Mouse (Mus musculus): Measurements from ENCODE around the gene Dmgdh.

Dmgdh gene

DNA sequence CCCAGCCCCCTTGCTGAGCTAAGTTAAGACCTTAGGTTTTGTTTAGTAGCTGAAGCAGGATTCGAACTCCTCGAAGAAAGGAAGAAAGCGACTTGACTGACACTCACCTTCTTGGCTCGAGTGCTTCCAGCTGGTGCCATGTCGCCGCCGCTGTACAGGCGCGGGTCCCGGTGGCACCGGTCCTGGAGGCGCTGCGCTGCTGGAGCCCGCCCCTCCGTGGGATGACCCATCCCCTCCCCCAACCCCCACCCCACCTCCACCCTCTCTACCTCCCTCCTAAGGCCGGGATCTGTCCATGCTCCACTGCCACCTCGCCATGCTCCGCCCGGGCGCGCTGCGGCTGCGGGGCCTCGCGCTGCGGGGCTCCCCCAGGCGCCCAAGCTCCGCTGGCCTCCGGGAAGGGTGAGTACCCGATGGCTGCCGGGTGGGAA lies at the start of gene Dmgdh, which contains the start of gene Bhmt2:
Gene Dmgdh (plus strand): TSS at position 303 of the 431 bp plus-strand sequence.
Gene Bhmt2 (minus strand): TSS at position 172 of the 431 bp plus-strand sequence.
- DNase-seq (ENCODE audit: low spot score in 2 of 2): no peak

DNA sequence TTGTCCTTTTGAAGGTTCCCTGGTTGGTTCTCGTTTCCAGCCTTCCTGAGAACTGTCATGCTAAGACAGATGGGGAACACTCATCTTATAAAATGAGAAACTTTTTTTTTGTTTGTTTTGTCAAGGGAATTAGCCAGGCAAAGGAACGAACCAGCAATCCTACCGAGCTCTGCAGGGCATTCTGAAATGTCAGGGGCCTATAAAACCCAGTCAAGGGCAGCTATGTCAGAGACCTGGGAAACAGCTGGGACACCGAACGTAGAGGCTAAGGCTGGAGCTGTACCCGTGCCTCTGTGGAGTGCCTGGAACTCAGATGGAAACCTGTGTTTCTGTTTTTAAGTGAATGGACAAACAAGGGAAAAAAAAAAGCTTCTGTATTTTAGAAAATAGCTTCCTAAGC lies 45.4 kb upstream of the Dmgdh start:
- no peak for DNase-seq (ENCODE audit: low spot score in 2 of 2)

DNA sequence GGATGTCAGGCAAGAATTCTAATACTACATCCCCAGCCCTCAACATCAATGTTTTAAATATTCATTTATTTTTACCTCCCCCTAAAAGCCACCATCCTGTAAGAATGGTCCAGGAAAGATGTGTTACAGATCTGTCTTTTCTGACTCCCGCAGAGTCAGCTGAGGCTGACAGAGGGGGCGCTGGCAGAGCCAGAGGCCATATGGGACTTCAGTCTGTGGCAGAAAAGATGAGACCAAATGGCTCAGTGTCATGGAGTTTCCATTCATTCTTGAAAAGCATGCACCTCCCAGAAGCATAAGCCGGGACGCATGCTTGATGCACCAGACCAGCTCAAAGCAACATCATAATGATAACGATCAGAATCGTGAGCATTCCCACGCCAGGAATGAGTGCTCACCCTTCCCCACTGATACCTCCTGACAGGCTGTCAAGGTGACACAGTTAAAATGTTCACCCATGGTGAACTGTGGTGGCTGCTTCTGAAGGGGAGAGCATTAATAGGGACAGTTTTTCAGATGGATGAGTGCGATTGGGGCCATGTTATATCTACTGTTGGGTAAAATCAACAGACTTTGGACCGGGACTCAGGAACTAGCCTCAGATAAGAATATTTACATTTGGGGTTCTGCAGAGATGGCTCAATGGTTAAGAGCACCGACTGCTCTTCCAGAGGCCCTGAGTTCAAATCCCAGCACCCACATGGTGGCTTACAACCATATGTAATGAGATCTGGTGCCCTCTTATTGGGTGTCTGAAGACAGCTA lies 43.1 kb upstream of the Dmgdh start:
- DNase-seq (ENCODE audit: low spot score in 2 of 2): no peak

DNA sequence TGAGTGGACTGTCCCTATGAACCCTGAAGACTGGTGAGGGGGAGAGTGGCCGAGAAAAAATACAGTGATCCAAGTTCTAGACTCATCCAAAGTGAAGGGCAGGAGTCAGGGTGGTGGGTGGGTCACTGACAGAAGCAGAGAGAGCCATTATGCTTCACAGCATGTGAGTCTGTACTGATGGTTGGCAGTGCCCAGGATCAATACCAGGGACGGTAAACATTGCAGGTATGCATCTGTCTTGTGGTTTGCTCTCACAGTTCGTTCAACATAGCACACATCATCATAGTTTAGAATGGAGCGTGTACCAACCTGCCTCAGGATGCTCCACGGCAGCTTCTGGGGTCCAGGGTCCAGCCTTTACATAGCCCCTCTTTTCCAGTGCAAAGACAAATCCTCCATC lies 41.3 kb upstream of the Dmgdh start:
- DNase-seq (ENCODE audit: low spot score in 2 of 2): no peak

DNA sequence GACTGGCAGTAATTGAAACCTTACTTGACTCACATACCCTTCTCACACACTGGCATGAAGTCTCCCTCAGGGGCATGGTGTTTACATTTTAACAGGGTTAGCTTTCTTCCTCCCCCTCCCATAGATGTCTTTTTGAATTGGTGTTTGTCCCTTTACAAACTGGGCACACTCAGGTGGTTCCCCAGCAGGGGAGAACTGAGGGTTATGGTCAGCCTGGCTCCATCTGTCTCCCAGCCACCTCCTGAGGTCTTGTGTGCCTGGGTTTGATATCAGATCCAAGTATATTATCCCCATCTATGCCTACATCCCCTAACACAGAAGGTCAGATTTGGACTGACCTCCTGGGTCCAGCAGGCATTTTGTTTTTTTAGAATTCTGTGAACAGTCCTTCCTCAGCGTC lies 37.7 kb upstream of the Dmgdh start:
- DNase-seq (ENCODE audit: low spot score in 2 of 2): no peak

DNA sequence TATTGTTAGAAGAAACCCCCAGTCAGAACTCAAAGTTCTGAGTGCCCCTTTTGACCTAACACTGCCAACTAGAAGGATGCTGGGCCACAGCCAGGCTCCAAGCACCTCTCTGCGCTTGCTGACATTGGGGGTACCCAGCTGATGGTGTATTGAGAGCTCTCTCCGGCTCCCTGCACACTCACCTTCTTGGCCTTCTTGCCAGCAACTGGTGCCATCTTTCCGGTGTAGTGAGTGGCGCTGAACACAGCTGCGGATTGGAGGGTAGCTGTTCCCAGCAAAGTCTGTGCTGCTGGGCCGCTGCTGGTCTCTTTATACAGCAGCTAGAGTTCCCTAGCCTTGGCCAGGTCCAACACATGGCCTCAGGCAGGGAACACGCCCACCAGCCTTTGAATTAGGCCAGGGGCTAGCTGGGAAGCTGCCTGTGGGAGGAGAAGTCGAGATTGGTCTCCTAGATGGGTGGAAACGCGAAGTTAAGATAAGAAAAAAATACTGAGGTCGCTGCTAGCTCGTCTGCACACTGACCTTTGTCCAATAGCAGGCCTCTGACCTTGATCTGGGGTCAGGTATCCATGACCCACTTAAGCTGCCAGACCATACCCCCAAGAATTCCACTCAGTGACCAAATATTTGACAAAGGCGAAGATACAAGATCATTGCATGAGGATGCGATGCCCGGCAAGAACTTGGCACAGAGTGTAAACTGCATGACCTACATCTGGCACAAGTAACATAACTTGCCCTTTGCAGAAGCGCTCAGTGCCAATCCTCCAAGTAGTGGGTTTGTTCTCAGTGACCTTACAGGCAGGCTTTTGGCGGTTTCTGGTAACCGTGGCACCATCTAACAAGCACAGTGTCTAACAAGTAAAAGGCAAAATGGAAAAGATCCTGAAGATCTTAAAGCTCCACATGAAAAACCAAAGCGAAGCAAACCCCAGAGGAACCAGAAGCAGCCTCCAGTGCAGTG lies 36.7 kb upstream of the Dmgdh start, which contains the start of gene Bhmt:
Gene Bhmt (minus strand): TSS at position 680 of the 964 bp plus-strand sequence.
- no peak for DNase-seq (ENCODE audit: low spot score in 2 of 2)

DNA sequence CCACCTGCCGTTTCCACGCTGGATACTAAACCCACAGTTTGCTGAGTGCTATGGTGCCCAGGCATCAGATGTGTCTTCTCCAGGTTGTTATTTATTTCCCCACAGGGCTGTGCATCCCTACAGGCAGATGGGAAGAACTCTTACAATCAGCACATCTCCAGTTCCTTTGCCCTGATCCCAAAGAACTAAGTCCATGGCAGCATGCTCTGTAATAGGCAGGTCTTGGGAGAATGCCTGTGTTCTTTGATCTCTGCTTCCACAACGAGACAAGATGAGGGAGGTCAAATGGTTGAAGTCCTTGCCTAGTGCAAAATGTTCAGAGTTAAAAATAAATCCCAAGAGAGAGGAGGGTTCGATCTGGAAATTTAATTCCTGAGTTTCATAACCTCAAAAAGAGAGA lies 34.6 kb upstream of the Dmgdh start:
- no peak for DNase-seq (ENCODE audit: low spot score in 2 of 2)

DNA sequence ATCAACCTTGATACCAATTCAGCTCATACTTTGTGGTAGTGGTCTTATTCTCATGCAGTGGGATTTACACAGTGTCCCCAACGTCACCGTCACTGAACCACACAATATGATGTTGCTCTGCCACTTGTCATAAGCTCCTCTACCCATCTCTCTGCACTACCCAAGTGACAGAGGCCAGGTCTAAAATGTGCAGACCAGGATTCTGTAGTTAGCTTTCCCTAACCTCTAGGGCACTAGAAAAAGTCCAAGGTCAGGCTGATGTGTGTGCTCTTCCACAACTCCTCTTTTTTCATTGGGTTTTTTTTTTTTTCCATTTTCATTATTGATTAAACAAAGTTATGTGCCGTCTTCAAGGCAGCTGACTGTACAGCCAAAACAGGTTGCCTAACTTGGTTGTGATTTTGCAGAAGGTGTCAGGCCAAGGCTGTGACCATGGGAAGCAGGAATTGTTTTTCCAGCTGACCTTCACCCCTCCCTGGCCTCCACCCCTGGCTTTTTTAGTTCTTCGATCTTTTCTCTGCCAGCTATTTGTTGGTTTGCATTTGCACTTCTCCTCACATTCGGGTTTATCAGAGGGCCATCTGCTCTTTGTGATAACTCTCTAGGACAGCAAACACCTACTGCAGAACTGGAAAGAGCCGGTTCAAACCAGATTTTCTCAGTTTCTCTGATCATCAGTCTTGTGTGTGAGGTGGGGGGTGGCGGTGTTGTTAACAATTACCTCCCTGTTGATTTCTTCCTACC lies 25.7 kb upstream of the Dmgdh start:
- DNase-seq (ENCODE audit: low spot score in 2 of 2): no peak

DNA sequence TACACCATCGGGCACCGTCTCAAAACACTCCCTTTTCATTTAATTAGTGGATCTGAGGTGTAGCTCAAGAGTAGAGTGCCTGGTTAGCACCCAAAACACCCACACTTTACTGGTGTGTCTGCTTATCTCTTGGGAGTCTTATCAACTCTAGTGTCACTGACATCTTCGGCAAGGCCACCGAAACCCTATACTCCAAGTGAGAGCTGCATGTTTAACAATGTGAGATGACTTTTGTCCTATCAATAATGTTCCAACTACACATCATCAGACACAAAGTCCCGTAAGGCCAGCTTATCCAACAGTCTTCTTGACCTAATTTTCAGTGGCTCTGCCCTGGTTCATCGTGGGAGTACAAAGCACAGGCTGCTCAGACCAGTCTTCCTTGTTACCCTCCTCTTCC lies 20.9 kb upstream of the Dmgdh start:
- DNase-seq (ENCODE audit: low spot score in 2 of 2): no peak

DNA sequence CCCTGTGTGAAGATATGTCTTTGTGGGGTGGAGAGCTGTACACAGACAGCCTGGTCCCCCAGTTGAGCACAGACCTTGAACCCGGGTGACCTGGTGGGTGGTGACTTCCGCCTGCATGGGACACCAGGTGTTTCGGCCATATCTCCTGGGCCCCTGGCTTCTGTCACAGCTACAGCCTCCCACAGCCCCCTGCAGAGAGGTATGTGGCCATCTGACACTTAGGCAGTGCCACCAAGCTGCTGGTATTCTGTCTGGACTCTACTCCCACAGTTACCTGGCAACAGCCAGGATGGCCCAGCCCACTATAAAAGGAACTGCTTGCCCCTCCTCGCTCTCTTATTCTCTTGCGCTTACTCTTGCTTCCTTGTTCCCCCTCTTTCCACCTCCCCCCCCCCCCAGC lies 16.3 kb upstream of the Dmgdh start:
- DNase-seq (ENCODE audit: low spot score in 2 of 2): no peak

DNA sequence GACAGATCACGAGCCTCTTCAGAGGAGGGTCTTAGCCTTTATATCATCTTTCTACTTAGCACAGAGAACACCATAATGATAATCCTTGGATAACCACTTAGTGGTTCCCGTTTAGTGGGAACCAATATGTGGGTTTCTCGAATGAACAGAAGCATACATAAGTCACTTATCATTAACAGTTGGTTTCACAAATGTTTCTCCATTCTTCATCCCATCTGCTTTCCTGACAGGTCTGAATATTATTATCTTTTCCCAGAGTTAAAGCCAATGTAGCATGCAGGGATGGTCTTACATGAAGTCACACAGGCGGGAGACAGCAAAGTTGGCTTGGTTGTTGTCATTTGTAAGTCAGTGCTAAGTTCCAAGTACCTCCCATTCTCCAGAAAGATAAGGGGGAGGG lies 6.6 kb upstream of the Dmgdh start:
- DNase-seq (ENCODE audit: low spot score in 2 of 2): no peak

DNA sequence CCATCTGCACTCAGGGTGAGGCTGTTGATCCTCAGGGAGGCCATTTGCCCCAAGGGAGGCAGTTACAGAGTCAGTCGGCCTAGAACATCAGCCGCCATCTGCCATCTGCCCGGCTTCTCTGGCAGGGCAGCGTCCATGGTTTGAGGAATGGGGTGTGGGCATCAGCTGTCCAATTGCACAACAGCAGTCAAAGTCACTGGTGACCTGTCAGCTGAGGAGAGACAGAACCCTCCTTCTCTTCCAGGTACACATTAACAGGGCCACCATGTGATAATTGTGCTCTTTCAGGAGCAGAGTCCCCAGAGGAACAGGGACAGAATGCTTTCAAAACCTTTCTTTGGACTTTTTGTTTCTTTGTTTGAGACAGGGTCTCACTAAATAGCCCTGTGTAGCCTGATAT lies 1.9 kb upstream of the Dmgdh start:
- no peak for DNase-seq (ENCODE audit: low spot score in 2 of 2)

DNA sequence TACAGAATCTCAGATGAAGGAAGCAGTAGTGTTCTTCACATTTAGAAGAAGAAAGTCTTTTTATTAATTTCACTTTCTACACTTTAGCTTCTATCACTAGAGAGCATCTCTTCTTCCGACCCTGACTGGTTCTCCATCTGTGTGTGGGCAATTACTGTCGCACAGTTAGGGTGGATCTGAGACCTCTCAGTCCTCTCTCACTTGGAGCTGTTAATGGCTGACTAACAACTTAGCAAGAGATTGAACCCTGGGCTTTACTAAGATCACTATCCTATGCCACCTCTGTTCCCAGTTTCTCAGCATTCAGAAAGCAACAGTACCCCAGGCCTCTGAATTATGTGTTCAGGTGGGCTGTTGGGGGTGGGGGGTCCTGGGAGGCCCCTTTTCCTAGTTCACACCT lies 937 bp upstream of the Dmgdh start:
- DNase-seq (ENCODE audit: low spot score in 2 of 2): no peak

DNA sequence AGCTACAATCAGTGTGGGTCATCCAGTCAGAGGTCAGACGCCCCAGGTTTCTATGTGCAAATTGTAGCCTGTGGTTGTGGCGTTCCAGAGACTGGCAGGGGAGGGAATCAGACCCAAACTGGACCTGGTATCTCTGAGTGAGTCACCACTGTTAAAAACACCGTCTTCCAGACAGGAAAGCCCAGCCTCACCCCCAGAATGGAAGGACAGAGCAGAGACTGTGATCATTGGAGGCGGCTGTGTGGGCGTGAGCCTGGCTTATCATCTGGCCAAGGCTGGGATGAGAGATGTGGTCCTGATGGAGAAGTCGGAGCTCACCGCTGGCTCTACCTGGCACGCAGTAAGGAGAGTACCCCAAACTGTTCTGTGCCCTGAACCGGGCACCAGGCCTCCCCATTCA lies 2.6 kb downstream of the Dmgdh start:
- DNase-seq (ENCODE audit: low spot score in 2 of 2): peak; percentile 14 to 18

DNA sequence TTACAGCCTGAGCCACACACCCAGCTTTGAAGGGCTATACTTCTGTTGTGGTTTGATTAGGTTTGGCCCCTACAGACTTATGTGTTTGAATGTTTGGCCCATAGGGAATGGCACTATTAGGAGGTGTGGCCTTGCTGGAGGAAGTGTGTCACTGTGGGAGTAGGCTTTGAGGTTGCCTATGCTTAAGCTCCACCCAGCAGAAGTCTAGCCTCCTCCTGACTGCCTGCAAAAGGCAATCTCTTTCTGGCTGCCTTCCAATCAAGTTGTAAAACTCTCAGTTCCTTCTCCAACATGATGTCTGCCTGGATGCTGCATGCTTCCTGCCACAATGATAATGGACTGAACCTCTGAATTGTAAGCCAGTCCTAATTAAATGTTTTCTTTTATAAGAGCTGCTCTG lies 9.1 kb downstream of the Dmgdh start:
- DNase-seq (ENCODE audit: low spot score in 2 of 2): no peak

DNA sequence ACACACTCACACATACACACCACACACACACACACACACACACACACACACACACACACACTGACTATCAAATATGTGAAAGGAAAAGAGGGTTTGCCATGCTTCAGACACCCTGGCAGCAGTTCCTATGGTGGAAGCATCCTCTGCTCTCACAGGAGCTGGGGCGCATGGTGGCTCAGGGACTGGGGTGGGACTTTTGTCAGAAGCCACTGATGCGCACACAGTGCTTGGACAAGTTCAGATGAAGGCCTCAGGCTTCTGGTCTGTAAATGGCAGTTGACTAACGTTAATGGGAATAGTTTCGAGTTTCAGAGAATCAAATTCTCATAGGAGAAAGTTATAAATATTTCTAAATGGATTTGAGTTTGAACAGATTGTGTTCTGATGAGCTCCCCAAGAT lies 11.0 kb downstream of the Dmgdh start:
- DNase-seq (ENCODE audit: low spot score in 2 of 2): no peak

DNA sequence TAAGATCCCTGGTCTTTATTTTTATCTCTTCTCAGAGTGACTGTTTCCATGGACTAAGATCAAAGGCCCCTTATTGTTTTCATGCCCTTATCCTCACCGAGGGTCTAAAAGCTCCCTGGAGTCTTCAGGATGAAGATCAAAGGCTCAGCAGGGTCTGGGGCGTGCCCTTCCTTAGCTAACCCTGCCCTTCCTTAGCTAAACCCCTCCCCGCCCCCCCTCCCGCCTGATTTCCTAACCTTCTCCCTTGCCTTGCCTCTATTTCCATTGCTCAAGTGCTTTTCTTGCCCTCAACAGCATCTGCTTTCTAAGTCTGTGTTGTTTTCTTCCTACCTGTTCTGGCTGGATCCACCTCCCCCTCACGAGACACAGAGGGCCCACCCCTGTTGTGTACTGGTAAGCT lies 13.1 kb downstream of the Dmgdh start:
- DNase-seq (ENCODE audit: low spot score in 2 of 2): no peak

DNA sequence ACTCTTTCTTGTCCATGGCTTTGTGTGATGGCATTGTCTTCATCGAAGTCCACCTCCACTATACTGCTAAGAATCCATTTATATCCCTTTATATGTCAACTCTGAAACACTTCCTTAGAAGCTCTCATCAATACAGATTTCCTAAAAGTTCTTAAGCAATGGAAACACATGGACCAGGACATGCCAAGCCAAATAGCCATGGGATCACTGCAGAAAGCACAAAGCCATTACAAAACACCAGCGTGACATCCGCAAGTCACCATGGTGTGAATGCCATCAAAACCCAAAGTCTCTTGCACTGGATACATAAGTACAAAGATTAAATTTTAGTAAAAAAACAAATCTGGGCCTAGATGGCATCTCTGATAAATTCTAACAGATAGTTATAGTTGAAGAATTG lies 15.3 kb downstream of the Dmgdh start:
- no peak for DNase-seq (ENCODE audit: low spot score in 2 of 2)

DNA sequence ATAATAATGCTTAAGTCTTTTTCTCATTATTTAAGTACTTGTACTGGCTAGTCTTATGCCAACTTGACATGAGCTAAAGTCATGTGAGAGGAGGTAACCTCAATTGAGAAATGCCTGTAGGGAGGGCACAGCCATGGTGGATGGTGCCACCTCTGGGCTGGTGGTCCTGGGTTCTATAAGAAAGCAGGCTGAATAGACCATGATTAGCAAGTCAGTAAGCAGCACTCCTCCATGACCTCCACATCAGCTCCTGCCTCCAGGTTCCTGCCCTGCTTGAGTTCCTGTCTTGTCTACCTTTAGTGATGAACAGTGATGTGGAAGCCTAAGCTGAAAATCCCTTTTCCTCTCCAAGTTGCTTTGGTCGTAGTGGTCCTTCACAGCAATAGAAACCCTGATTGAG lies 16.6 kb downstream of the Dmgdh start:
- no peak for DNase-seq (ENCODE audit: low spot score in 2 of 2)

DNA sequence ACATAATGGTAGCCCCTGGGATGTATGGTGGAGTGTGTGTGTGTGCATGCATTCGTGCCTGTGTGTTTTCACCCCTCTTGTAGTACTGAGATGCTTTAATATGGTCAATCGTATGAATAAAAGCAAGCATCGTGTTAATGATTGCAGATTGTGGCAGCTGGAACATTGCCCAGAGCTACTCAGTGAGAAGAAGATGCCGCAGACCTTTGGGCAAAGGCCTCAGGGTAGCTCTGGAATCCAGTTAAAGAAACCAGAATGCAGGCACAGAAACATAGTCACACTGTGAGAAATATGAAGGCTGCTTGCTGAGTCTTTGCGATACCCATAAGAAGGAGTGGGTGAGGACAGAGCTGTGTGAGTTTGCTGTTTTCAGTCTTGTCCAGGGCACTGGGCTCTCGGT lies 24.6 kb downstream of the Dmgdh start:
- DNase-seq (ENCODE audit: low spot score in 2 of 2): no peak

DNA sequence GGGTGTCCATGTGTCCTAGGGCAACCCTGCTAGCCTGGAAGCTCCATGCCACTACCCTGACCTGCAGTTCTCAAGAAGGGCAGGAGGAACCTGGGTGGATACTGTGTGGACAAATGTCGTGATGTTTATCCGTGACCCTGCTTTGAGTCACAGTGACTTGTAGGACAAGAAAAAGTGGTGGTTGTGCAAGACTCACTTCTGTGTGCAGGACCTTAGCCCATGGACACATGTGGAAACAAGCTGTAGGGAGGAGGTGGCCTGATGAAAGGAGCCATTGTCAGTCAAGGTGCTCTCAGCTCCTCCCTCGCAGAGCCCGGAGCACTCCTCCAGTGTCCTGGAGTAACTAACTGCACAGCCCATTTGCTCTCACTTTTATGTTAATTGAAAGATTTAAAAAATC lies 31.5 kb downstream of the Dmgdh start:
- DNase-seq (ENCODE audit: low spot score in 2 of 2): no peak

DNA sequence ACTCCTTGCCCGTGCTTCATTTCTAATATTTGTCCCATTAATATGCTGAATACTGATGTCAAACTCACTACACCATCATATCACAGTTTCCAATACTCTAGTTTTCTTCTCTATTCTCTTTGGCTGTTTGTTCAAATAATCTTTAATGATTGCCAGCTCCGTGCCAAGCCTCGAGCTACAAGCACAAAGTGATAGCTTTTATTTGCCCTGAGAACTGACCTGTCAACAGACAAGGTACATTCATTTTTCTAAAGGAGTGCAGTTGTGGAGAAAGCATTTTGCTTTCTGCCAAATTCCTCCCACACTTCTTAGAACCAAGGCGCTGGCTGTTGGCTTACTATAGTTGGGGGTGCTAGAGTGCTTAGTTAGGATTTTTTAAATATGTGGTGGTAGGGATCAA lies 33.0 kb downstream of the Dmgdh start:
- no peak for DNase-seq (ENCODE audit: low spot score in 2 of 2)
